ENCODE assay signal across 10 mouse cellular contexts in the genomic region with DNA sequence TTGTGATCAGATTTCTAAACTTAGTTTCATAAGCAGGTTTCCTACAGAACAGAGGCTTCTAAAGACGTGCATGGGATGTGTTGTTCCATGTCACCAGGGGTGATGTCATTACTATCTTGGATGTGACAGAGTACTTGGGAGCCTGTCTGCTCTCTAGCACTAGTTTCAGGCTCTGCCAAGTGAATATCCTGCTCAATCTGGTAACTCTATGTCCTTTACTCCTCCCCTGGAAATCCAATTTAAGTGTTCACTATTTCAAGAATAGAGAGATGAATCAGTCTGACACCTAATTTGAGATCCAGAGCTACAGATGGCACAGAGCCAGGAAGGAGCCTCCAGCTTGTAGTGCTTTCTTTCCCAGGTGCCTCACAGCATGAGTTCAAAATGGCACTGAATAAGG. TPM values are rescaled to one million over a fixed set of nuclear protein-coding genes. Genes with fewer than 3 reads are reported as not detected.
DNase-seq lines count a peak whose midpoint lies in the region; ATAC-seq and TF ChIP-seq lines count a peak whose summit lies in the region.
"Had no signal": no experiment of that assay in that cellular context is flagged by ENCODE, and none has a peak within 500 bp of the region (broad histone marks: within the 10 kb centered on the region; RNA-seq: fewer than 3 reads in every experiment).

No protein-coding gene starts in this region.

- no peak overlapping the region for H3K4me2 ChIP-seq in forebrain, embryonic 14.5 days (ENCODE audit: low read length)
- H3K4me2 ChIP-seq in forebrain, embryonic 15.5 days (replicated peaks) = no peak overlapping the region
- H3K4me2 ChIP-seq in intestine, embryonic 16.5 days (ENCODE audit: low read depth, low read length) = no peak overlapping the region
- H3K4me2 ChIP-seq: kidney, embryonic 15.5 days had no signal

- intact Hi-C loops in gastrocnemius, adult 2 months (cut with DNase I) = no loop called here

- H3K27ac ChIP-seq in forebrain, embryonic 14.5 days (ENCODE audit: low read depth, low read length) = no peak overlapping the region
- H3K27ac ChIP-seq in forebrain, embryonic 15.5 days (replicated peaks) = no peak overlapping the region
- peak overlapping the region; percentile 77 for H3K27ac ChIP-seq in gastrocnemius, adult 2 months
- no peak overlapping the region for H3K27ac ChIP-seq in intestine, embryonic 16.5 days (ENCODE audit: low read length)
- H3K27ac ChIP-seq: kidney, embryonic 15.5 days had no signal

- 53% methylated on average over 1 of the region's 1 CpGs for WGBS in forebrain, embryonic 14.5 days
- 42% methylated on average over 1 of the region's 1 CpGs for WGBS in forebrain, embryonic 15.5 days
- WGBS in intestine, embryonic 16.5 days = 78% methylated on average over 1 of the region's 1 CpGs

- H3K4me3 ChIP-seq in forebrain, embryonic 14.5 days (ENCODE audit: low read depth, low read length) = no peak overlapping the region
- H3K4me3 ChIP-seq in forebrain, embryonic 15.5 days = no peak overlapping the region
- no peak overlapping the region for H3K4me3 ChIP-seq in gastrocnemius, adult 2 months
- H3K4me3 ChIP-seq in intestine, embryonic 16.5 days (ENCODE audit: low read length) = no peak overlapping the region
- H3K4me3 ChIP-seq: kidney, embryonic 15.5 days; megakaryocyte, embryonic 14.5 days had no signal

- no peak for TF ChIP-seq CTCF in gastrocnemius, adult 2 months (IDR thresholded peaks at IDR 0.05)

- H3K9me3 ChIP-seq in forebrain, embryonic 14.5 days (replicated peaks; ENCODE audit: control insufficient read depth, low read length) = no peaks in the 10 kb centered on the region
- H3K9me3 ChIP-seq in forebrain, embryonic 15.5 days = no peaks in the 10 kb centered on the region
- no peaks in the 10 kb centered on the region for H3K9me3 ChIP-seq in intestine, embryonic 16.5 days (ENCODE audit: control insufficient read depth, low read length)
- H3K9me3 ChIP-seq: kidney, embryonic 15.5 days; megakaryocyte, embryonic 14.5 days had no signal

- no peak for ATAC-seq in forebrain, embryonic 14.5 days
- no peak for ATAC-seq in forebrain, embryonic 15.5 days (replicated peaks)
- ATAC-seq in megakaryocyte, adult 5-6 weeks (ENCODE audit: poor library complexity, severe bottlenecking) = no peak
- ATAC-seq in intestine, embryonic 16.5 days = no peak

- peak; percentile 28 for DNase-seq in forebrain, embryonic 14.5 days (ENCODE audit: low spot score)
- peak; percentile 90 for DNase-seq in brain, adult 2 months (ENCODE audit: low read depth, low spot score)
- peak; percentile 50 for DNase-seq in gastrocnemius, adult 2 months
- DNase-seq in left cerebral cortex, adult 9 months (ENCODE audit: low spot score in 2 of 2) = peak; percentile 54 to 55
- no peak for DNase-seq in yolk sac, embryonic 10.5 days (ENCODE audit: low spot score)

- no peaks in the 10 kb centered on the region for H3K27me3 ChIP-seq in forebrain, embryonic 14.5 days (replicated peaks; ENCODE audit: control insufficient read depth, insufficient read depth, low read length)
- H3K27me3 ChIP-seq in forebrain, embryonic 15.5 days = no peaks in the 10 kb centered on the region
- H3K27me3 ChIP-seq in intestine, embryonic 16.5 days (replicated peaks; ENCODE audit: control insufficient read depth, insufficient read depth, low read length) = no peaks in the 10 kb centered on the region
- H3K27me3 ChIP-seq: kidney, embryonic 15.5 days; megakaryocyte, embryonic 14.5 days had no signal

- peaks cover 41% of the 10 kb centered on the region for H3K36me3 ChIP-seq in forebrain, embryonic 14.5 days (ENCODE audit: control insufficient read depth, insufficient read depth, low read length)
- peaks cover 17% of the 10 kb centered on the region for H3K36me3 ChIP-seq in forebrain, embryonic 15.5 days
- H3K36me3 ChIP-seq in intestine, embryonic 16.5 days (ENCODE audit: control insufficient read depth, insufficient read depth, low read length) = no peaks in the 10 kb centered on the region; the same call in 1 of the 2 replicates

- 0 out of 2 replicates have a peak, but pooled peaks cover 4% of the 10 kb centered on the region for H3K4me1 ChIP-seq in forebrain, embryonic 14.5 days (ENCODE audit: control insufficient read depth, insufficient read depth, low read length)
- H3K4me1 ChIP-seq in forebrain, embryonic 15.5 days = peaks cover 11% of the 10 kb centered on the region; the same call in 1 of the 2 replicates
- no peaks in the 10 kb centered on the region for H3K4me1 ChIP-seq in intestine, embryonic 16.5 days (ENCODE audit: control insufficient read depth, insufficient read depth, low read length)
- H3K4me1 ChIP-seq: kidney, embryonic 15.5 days had no signal

- no peak overlapping the region for H3K9ac ChIP-seq in forebrain, embryonic 14.5 days (ENCODE audit: low read length)
- H3K9ac ChIP-seq in forebrain, embryonic 15.5 days (replicated peaks) = no peak overlapping the region
- H3K9ac ChIP-seq in intestine, embryonic 16.5 days (ENCODE audit: low read depth, low read length) = no peak overlapping the region
- H3K9ac ChIP-seq: kidney, embryonic 15.5 days had no signal

RNA-seq across cellular contexts. Expression of a gene that starts 35.6 kb away (rescaled TPM):
- 84.3 and 87.0 TPM in 2 replicates for polyA plus RNA-seq in forebrain, embryonic 14.5 days (2014; fragmentation: Nextera tagmentation; extraction: Ambion mirVana)
- 89.8 and 92.4 TPM in 2 replicates for polyA plus RNA-seq in forebrain, embryonic 15.5 days (2015; fragmentation: Nextera tagmentation; extraction: Ambion mirVana)
- total RNA-seq in gastrocnemius, adult 2 months (2021) = 10 to 100 TPM in 1 of 2 experiments, 1 to 10 TPM in 1; 6.9 to 10.4 TPM
- 12.0 and 16.7 TPM in 2 replicates for total RNA-seq in megakaryocyte, adult 5-6 weeks (2015)
- total RNA-seq in megakaryocyte, adult 5-6 weeks (2017) = 17.3 and 17.7 TPM in 2 replicates
- 69.7 and 70.0 TPM in 2 replicates for polyA plus RNA-seq in intestine, embryonic 16.5 days (2015; fragmentation: Nextera tagmentation; extraction: Ambion mirVana)

RNA-seq across cellular contexts. Expression of a gene that starts 41.8 kb away (rescaled TPM):
- polyA plus RNA-seq in forebrain, embryonic 14.5 days (2014; fragmentation: Nextera tagmentation; extraction: Ambion mirVana) = 42.6 and 59.0 TPM in 2 replicates
- polyA plus RNA-seq in forebrain, embryonic 15.5 days (2015; fragmentation: Nextera tagmentation; extraction: Ambion mirVana) = 58.8 and 61.9 TPM in 2 replicates
- 10 to 100 TPM; 35.1 to 39.7 TPM for total RNA-seq in gastrocnemius, adult 2 months (2021)
- 45.4 and 51.3 TPM in 2 replicates for total RNA-seq in megakaryocyte, adult 5-6 weeks (2015)
- total RNA-seq in megakaryocyte, adult 5-6 weeks (2017) = 50.6 and 57.7 TPM in 2 replicates
- polyA plus RNA-seq in intestine, embryonic 16.5 days (2015; fragmentation: Nextera tagmentation; extraction: Ambion mirVana) = 35.9 and 36.8 TPM in 2 replicates

RNA-seq across cellular contexts. Expression of a gene that starts 54.7 kb away (rescaled TPM):
- 28.4 and 29.6 TPM in 2 replicates for polyA plus RNA-seq in forebrain, embryonic 14.5 days (2014; fragmentation: Nextera tagmentation; extraction: Ambion mirVana)
- polyA plus RNA-seq in forebrain, embryonic 15.5 days (2015; fragmentation: Nextera tagmentation; extraction: Ambion mirVana) = 28.7 and 31.5 TPM in 2 replicates
- 1 to 10 TPM; 8.4 to 8.8 TPM for total RNA-seq in gastrocnemius, adult 2 months (2021)
- total RNA-seq in megakaryocyte, adult 5-6 weeks (2015) = 28.8 and 36.3 TPM in 2 replicates
- total RNA-seq in megakaryocyte, adult 5-6 weeks (2017) = 44.4 and 68.1 TPM in 2 replicates
- 58.9 and 75.9 TPM in 2 replicates for polyA plus RNA-seq in intestine, embryonic 16.5 days (2015; fragmentation: Nextera tagmentation; extraction: Ambion mirVana)
